Mouse (Mus musculus): ENCODE measurements around the gene Olfr203.
"Not testable (repeated sequence)": the region's sequence is repeated elsewhere in the genome, so short reads cannot be mapped to it uniquely, and the experiment has no call there.

The Olfr203 gene

DNA sequence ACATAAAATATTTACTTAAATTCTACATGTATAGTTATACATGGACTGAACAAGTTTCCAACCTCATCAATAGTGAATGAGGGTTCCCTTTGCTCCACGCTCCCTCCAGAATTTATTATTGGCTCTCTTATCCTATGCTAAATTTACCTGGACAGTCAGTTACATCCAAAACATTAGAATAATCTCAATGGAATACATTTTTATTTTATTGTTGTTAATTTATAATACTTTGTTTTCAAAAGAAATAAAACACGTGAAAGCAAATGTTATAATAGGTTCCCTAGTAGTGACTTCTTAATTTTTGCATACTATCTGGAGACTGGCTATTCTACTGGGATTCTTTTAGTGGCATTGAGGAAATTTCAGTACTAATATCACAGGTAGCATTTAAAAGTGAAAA is at the start of gene Olfr203:
Olfr203 (plus strand) TSS at position 301 of the 400 bp plus-strand sequence.
- DNase-seq = no peak

DNA sequence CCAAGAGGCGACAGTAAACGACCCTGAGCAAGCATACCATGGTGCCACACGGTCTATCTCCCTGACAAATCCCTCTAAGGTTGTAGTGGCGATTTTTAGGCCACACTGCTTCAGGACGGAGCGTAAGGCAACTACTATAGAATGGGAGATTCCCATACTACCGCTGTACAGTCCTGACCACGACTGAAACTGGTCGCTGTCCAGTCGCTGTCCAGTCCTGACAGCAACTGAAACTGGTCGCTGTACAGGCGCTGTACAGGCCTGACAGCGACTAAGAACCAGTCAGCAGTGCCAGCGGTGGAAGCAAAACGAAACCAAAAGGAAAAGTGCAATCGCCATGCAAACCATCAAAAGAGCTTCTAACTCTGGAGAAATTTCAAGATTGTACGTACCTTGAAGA is 49.0 kb upstream of the Olfr203 start:
- no peak for DNase-seq

DNA sequence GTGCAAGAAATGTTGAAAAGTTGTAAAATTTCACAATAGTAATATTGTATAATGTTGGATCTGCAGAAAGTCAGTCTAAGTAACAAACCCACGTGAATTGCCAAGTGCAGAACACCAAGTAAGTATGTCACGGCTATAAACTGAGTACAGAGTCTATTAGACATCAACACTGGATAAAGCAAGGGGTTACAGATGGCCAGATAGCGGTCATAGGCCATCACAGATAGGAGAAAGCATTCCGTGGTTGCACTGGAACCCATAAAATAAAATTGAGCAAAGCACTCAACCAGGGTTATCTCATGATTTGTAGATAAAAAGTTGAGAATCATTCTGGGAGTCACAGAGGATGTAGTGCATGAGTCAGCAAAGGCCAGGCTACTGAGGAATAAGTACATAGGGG is 29.6 kb upstream of the Olfr203 start:
- not testable (repeated sequence) for DNase-seq

DNA sequence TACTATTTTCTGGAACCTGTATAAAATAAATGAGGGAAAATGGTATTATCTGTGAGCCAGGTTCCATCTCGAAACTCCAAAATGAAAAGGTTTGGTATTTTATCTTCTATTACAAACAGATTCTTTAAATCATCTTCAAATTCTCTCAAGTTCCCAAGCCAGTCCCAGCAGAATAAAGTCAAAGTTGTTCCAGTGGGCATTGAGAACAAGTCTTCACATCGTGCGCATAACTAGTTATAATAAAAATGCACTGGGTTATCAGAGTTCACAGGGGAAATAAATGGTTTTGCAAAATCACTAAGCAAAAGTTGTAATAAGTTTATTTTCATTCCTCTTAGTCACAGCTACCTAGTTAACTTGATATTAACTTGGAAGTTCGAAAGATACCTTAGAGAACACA is 26.1 kb upstream of the Olfr203 start, which contains the start of gene Olfr201:
Olfr201 (minus strand) TSS at position 101 of the 400 bp plus-strand sequence.
- DNase-seq = not testable (repeated sequence)

DNA sequence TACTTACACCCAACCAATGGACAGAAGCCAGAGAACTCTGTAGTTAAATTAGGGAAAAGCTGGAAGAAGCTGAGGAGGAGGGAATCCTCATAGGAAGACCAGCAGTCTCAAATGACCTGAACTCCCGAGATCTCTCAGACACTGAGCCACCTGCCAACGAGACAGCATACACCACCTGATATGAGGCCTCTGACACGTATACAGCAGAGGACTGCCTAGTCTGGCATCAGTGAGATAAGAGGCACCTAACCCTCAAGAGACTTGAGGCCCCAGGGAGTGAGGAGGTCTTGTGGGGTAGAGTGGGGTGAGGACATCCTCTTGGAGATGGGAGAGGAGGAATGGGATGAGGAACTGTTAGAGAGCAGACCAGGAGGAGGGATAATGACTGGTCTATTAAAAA is 18.1 kb upstream of the Olfr203 start:
- DNase-seq = no peak

DNA sequence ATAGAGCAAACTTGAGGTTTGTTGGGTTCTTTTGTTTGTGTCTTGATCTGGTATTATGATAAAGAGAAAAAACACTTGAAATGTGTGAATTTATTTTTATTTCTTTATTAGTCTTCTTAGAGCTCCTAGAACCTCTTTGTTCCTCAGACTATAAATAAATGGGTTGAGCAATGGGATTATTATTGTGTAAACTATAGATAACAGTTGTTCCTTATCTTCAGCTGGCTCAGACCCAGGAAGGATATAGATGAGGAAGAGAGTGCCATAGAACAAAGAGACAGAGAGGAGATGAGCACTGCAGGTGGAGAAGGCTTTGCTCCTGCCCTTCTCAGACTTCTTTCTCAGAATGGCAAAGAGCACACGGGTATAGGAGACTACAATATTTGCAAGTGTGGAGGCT is 15.2 kb upstream of the Olfr203 start:
- DNase-seq = no peak

DNA sequence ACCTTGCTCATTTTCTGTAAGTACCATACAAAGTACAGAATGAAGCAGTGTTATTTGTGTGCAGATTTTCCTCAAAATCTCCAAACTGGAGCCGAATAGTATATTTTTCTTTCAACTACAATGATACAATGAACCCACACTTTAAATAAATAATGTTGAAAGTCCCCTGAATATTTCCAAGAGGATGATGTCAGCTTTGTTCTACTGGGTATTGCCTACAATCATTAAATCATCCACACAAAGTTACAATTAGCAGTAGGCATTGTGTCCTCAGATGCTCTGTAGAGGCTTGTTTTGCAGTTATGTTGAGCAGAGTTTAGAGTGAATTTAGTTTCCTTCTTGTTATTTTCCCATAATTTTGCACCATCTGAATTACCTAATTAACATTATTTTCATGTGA is 12.0 kb upstream of the Olfr203 start, which contains the start of gene Olfr202:
Olfr202 (minus strand) TSS at position 101 of the 400 bp plus-strand sequence.
- no peak for DNase-seq

DNA sequence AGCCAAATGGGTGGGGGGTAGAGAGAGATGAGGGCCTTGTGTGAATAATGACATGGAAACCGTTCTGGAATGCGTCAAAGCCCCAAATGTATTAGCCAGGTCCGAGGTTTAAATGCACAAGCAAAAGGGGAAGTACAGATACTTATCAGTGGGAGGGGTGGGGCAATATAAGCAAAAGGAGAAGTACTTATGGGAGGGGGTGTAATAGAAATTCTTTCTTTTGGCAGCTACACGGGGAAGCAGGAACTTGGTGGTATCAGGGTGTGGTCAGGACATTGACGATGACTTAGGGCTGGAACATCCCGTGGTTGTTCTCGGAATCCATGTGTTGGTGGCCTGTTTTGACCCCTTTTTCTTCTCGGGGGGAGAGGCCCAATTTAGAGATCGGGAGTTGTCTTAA is 11.1 kb upstream of the Olfr203 start:
- not testable (repeated sequence) for DNase-seq

DNA sequence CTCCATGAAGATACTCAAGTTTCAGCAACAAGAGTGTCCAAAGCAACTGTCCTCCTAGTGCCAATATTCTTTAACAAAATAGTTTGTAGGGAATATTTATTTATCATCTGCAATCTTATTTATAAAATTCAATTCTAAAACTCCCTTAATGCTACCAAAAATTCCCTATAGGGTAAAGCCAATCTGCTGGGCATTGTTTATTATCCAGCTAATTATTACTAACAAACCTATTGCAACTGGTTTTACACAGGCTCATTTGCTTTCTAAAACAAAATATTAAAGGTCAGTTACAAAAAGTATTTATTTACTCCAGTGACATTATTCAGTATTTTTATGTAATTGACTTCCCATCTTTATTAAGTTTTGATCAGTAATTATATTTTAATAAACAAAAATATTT is 19.5 kb downstream of the Olfr203 start, which contains the start of gene Olfr204:
Olfr204 (minus strand) TSS at position 101 of the 400 bp plus-strand sequence.
- DNase-seq = no peak

DNA sequence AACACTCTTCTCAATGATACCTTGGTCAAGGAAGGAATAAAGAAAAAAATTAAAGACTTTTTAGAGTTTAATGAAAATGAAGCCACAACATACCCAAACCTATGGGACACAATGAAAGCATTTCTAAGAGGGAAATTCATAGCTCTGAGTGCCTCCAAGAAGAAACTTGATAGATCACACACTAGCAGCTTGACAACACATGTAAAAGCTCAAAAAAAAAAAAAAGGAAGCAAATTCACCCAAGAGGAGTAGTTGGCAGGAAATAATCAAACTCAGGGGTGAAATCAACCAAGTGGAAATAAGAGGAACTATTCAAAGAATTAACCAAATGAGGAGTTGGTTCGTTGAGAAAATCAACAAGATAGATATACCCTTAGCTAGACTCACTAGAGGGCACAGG is 24.6 kb downstream of the Olfr203 start:
- DNase-seq = not testable (repeated sequence)

DNA sequence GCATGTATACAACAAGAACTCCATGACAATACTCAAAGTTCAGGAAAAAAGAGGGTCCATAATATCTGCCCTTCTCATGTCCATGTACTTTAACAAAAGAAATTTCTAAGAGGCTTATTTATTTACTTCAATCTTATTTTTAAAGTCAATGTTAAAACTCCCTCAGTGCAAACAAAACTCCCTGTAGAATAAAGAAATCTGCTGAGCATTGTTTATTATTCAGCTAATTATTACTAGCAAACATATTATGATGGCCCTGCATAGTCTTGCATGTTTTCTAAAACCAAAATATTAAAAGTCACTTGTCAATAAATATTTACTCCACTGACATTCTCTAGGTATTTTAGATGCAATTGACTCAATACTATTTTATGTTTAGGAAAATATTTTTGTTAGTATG is 32.4 kb downstream of the Olfr203 start, which contains the start of gene Olfr205:
Olfr205 (minus strand) TSS at position 101 of the 400 bp plus-strand sequence.
- no peak for DNase-seq

DNA sequence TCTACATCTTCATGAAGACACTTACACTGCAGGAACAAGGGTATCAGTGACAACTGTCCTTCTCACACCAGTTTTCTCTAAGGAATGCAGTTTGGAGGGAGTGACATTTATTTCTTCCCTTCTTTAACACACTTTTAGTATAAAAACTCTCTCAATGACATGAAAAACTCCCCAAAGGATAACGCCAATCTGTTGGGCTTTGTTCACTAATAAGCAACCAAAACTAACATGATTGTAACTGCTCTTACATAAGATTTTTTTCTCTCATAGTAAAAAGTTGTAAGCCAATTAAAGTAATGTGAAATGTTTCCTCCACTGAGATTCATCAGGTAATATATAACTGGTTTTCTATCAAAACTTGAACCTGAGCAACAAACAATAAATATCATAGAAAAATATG is 50.5 kb downstream of the Olfr203 start, which contains the start of gene Olfr206:
Olfr206 (minus strand) TSS at position 101 of the 400 bp plus-strand sequence.
- DNase-seq = no peak

Measured in lung, adult 18-20 months (tissue).